Mouse (Mus musculus) forebrain, embryonic 16.5 days (tissue): ENCODE results near the gene Fut9. TPM values are rescaled to one million over a fixed set of nuclear protein-coding genes. Genes with fewer than 3 reads are reported as not detected.
A peak's percentile ranks its signal among the peaks of the same experiment; 100 is the strongest.

Experiments
- ATAC-seq: fragments of 200-750 bp; cut with Nextera tagmentation; 2 replicates; pipeline ENCODE4 v1.8.0; 2017; ENCODE audit warnings: mild to moderate bottlenecking, moderate library complexity
- H3K27ac ChIP-seq: fragments of 300-500 bp; sonication (generic); 2 replicates; pipeline ENCODE4 v1.5.1; 2014; ENCODE audit warnings: low read length, control low read depth
- H3K27me3 ChIP-seq: fragments of 300-500 bp; sonication (generic); replicated peaks from 2 replicates; pipeline ENCODE4 v1.6.1; 2014; ENCODE audit warnings: low read length; ENCODE audit not compliant: control insufficient read depth, insufficient read depth
- H3K36me3 ChIP-seq: fragments of 300-500 bp; sonication (generic); 2 replicates; pipeline ENCODE4 v1.6.1; 2014; ENCODE audit not compliant: control insufficient read depth, insufficient read depth
- H3K4me1 ChIP-seq: fragments of 300-500 bp; sonication (generic); replicated peaks from 2 replicates; pipeline ENCODE4 v1.6.1; 2014; ENCODE audit warnings: low read length; ENCODE audit not compliant: control insufficient read depth, insufficient read depth
- H3K4me2 ChIP-seq: fragments of 300-500 bp; sonication (generic); 2 replicates; pipeline ENCODE4 v1.6.1; 2014; ENCODE audit warnings: mild to moderate bottlenecking, low read length, control low read depth
- H3K4me3 ChIP-seq: fragments of 300-500 bp; sonication (generic); replicated peaks from 2 replicates; pipeline ENCODE4 v1.5.1; 2014; ENCODE audit warnings: mild to moderate bottlenecking, low read length, control low read depth
- H3K9ac ChIP-seq: fragments of 300-500 bp; sonication (generic); replicated peaks from 2 replicates; pipeline ENCODE4 v1.6.1; 2014; ENCODE audit warnings: low read depth, low read length, control low read depth
- H3K9me3 ChIP-seq: fragments of 300-500 bp; sonication (generic); 2 replicates; pipeline ENCODE4 v1.6.1; 2016; ENCODE audit warnings: low read length; ENCODE audit not compliant: control insufficient read depth
- WGBS: fragments of 180-500 bp; shearing (Covaris S2); extraction: QIAGEN DNeasy Blood & Tissue Kit; methylation state at CpG from one replicate; pipeline ENCODE4 v1.1.7; 2014; 5-methylcytosine and 5-hydroxymethylcytosine counted together
- polyA plus RNA-seq: library from polyadenylated mRNA; unstranded; fragments of >200 nt; fragmentation: Nextera tagmentation; extraction: Ambion mirVana; gene quantifications from 2 replicates; pipeline ENCODE4 v1.2.1, GENCODE M21; 2015

Fut9 gene
- polyA plus RNA-seq, 1 experiment from 2014 or later = 19.8 TPM

- H3K4me3 ChIP-seq = no peak overlapping the region
- H3K36me3 ChIP-seq = no peaks in the 10 kb centered on the region
- WGBS = 85% methylated on average over 3 of the region's 3 CpGs
- no peak overlapping the region for H3K9ac ChIP-seq
- no peaks in the 10 kb centered on the region for H3K27me3 ChIP-seq
- ATAC-seq = no peak
- no peaks in the 10 kb centered on the region for H3K4me1 ChIP-seq
- no peak overlapping the region for H3K4me2 ChIP-seq
- H3K27ac ChIP-seq = no peak overlapping the region
- H3K9me3 ChIP-seq = no peaks in the 10 kb centered on the region
These were observed 138.8 kb downstream of the Fut9 start for GRCm38 (mm10) chr4:25661204-25661727.

DNA sequence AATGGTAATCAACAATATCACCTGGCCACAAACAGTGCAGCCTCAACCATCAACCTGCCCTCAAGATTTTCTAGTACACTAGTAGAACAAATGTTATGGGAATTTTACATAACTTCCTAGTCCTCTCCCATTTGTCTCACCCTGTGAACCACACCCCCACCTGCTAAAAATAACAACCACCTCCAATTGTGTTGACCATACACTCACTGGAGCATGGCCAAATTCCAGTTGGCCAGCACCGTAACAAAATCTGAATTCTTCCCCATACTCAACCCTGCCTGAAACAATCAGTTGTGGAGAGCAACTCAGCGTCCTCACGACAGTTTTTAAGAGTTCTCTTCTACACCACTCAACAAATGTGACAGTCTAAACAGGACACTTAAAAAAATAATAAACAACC, 141.3 kb downstream of the Fut9 start:
- no peak overlapping the region for H3K9ac ChIP-seq
- H3K4me2 ChIP-seq = no peak overlapping the region
- no peak overlapping the region for H3K4me3 ChIP-seq
- no peaks in the 10 kb centered on the region for H3K4me1 ChIP-seq
- no peaks in the 10 kb centered on the region for H3K27me3 ChIP-seq
- no peak for ATAC-seq
- H3K36me3 ChIP-seq = no peaks in the 10 kb centered on the region
- 79% methylated on average over 3 of the region's 3 CpGs for WGBS
- no peak overlapping the region for H3K27ac ChIP-seq
- H3K9me3 ChIP-seq = no peaks in the 10 kb centered on the region

DNA sequence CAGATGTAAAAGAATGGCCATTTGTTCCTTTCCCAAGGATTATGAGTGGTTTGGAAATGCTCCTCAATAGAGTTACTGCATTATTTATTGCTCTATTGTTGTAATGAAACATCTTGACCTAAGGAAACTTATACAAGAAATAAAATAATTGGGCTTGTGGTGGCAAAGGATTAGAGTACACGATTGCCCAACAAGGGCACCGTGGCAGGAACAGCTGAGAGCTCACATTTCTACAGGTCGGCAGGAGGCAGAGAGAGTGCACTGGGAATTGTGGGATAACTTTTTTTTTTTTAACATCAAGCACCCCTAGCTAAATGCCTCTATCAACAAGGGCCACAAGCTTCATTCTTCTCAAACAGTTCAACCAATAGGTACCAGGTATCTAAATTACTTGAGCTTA, 148.1 kb downstream of the Fut9 start:
- no peak overlapping the region for H3K4me3 ChIP-seq
- H3K4me1 ChIP-seq = no peaks in the 10 kb centered on the region
- WGBS = 78% methylated on average over 3 of the region's 3 CpGs
- H3K4me2 ChIP-seq = no peak overlapping the region
- no peaks in the 10 kb centered on the region for H3K36me3 ChIP-seq
- no peak overlapping the region for H3K9ac ChIP-seq
- H3K27ac ChIP-seq = no peak overlapping the region
- ATAC-seq = no peak
- H3K27me3 ChIP-seq = no peaks in the 10 kb centered on the region
- no peaks in the 10 kb centered on the region for H3K9me3 ChIP-seq

DNA sequence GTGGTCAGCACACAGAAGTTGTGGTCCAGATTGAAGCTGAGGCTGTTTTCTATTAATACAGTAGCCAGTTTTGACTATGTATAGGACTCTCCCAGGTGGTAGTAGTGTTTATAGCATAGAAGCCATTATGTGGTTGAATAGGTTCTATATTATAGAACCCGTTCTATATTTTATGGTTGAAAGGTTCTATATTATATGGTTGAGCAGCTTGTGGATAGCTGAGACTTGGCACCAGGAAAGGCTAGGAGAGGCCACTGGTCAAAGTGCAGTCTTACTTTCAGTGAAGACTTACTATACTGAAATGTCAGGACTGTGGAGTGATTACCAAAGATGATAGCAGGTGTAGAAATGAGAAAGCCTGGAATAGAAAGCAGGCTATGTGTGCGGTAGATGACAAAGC, 151.9 kb downstream of the Fut9 start:
- Histone ChIP-seq H3K27me3 (no peaks in the 10 kb centered on the region), H3K36me3 (no peaks in the 10 kb centered on the region), H3K9me3 (no peaks in the 10 kb centered on the region), H3K9ac (no peak overlapping the region), H3K4me2 (no peak overlapping the region), H3K4me1 (no peaks in the 10 kb centered on the region), H3K27ac (no peak overlapping the region), H3K4me3 (no peak overlapping the region)
- no peak for ATAC-seq
- 81% methylated on average over 2 of the region's 2 CpGs for WGBS

DNA sequence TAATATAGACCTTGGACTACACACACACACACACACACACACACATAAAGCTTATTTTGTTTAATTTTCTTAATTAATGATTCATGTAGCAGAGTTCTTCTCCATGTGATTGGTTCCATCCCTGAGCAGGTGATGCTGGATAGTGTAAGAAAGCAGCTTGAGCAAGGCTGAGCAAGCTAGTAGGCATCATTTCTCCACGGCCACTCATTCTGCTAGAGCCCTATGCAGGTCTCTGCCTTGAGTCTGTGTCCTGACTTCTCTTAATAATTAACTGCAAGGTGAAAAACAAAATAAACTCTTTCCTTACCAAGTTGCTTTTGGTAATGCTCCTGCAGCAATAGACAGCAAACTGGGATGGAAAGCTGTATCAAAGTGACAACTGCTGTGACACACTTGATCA, 152.5 kb downstream of the Fut9 start:
- H3K4me1 ChIP-seq = no peaks in the 10 kb centered on the region
- no peak for ATAC-seq
- no peak overlapping the region for H3K4me3 ChIP-seq
- H3K36me3 ChIP-seq = no peaks in the 10 kb centered on the region
- no peak overlapping the region for H3K4me2 ChIP-seq
- H3K27me3 ChIP-seq = no peaks in the 10 kb centered on the region
- WGBS = 89% methylated on average over 1 of the region's 1 CpGs
- no peak overlapping the region for H3K9ac ChIP-seq
- H3K27ac ChIP-seq = no peak overlapping the region
- no peaks in the 10 kb centered on the region for H3K9me3 ChIP-seq

DNA sequence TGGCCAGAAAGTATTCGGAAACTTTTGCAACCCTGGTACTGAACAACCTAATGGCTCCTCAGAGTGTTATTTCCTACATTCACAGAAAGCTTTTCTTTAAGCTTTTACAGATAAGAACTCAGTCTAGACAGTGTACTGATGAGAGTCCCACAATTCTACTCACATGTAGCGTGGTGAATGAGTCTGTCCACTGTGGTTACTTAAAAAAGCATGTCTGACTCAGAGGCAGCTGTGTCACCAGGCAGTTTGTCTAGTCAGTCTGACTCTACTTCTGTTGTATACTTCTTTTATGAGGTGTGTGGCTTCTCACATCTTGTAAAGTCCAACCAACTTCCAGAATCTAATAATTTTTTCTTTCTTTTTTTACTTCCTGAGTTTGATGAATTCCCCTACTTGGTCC, 154.5 kb downstream of the Fut9 start:
- Histone ChIP-seq H3K36me3 (no peaks in the 10 kb centered on the region), H3K9ac (no peak overlapping the region), H3K4me2 (no peak overlapping the region), H3K27ac (no peak overlapping the region), H3K4me3 (no peak overlapping the region), H3K9me3 (no peaks in the 10 kb centered on the region), H3K27me3 (no peaks in the 10 kb centered on the region), H3K4me1 (no peaks in the 10 kb centered on the region)
- no peak for ATAC-seq
- 93% methylated on average over 2 of the region's 2 CpGs for WGBS

DNA sequence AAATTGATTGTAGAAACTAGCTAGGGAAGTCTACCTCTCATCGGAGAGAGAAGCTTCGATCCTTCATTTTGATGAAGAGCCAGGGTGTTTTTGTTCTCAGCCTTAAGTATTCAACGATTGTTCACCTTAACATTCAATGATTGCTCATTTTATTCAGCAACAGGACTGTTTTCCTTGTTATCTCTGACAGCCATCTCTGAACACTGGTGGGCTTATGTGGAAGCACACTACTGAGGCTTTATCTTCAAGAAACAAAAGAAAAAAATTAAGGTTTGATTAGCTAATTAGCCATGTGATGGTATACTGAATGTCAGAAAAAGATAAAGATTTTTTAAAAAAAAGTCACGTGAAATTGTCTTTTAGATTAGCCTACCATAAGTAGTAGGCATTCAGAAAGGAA, 158.1 kb downstream of the Fut9 start:
- no peak overlapping the region for H3K4me2 ChIP-seq
- H3K4me3 ChIP-seq = no peak overlapping the region
- no peaks in the 10 kb centered on the region for H3K9me3 ChIP-seq
- H3K27ac ChIP-seq = no peak overlapping the region
- H3K4me1 ChIP-seq = no peaks in the 10 kb centered on the region
- H3K27me3 ChIP-seq = no peaks in the 10 kb centered on the region
- 77% methylated on average over 4 of the region's 4 CpGs for WGBS
- ATAC-seq = no peak
- no peak overlapping the region for H3K9ac ChIP-seq
- H3K36me3 ChIP-seq = no peaks in the 10 kb centered on the region

GRCm38 (mm10) chr4:25633262-25633661, 166.8 kb downstream of the Fut9 start:
- no peaks in the 10 kb centered on the region for H3K27me3 ChIP-seq
- no peaks in the 10 kb centered on the region for H3K4me1 ChIP-seq
- H3K4me3 ChIP-seq = no peak overlapping the region
- H3K36me3 ChIP-seq = no peaks in the 10 kb centered on the region
- no peaks in the 10 kb centered on the region for H3K9me3 ChIP-seq
- whole genome bisulfite sequencing = 87% methylated on average over 2 of the region's 2 CpGs
- no peak overlapping the region for H3K9ac ChIP-seq
- no peak overlapping the region for H3K4me2 ChIP-seq
- no peak for ATAC-seq
- no peak overlapping the region for H3K27ac ChIP-seq

- peak; percentile 22; the same call in 1 of the 2 replicates for ATAC-seq
- Histone ChIP-seq H3K9ac (no peak overlapping the region), H3K27me3 (no peaks in the 10 kb centered on the region), H3K27ac (no peak overlapping the region), H3K4me1 (peaks cover 11% of the 10 kb centered on the region), H3K4me2 (no peak overlapping the region), H3K36me3 (no peaks in the 10 kb centered on the region), H3K9me3 (no peaks in the 10 kb centered on the region), H3K4me3 (no peak overlapping the region)
- WGBS = 39% methylated on average over 5 of the region's 5 CpGs
These were observed 171.9 kb downstream of the Fut9 start for GRCm38 (mm10) chr4:25628113-25628512.

- WGBS = 51% methylated on average over 9 of the region's 9 CpGs
- Histone ChIP-seq H3K36me3 (no peaks in the 10 kb centered on the region), H3K4me1 (peaks cover 11% of the 10 kb centered on the region), H3K9ac (no peak overlapping the region), H3K27me3 (no peaks in the 10 kb centered on the region), H3K9me3 (no peaks in the 10 kb centered on the region), H3K27ac (peak overlapping the region; percentile 28), H3K4me2 (peak overlapping the region; percentile 37), H3K4me3 (no peak overlapping the region; the same call in 1 of the 2 replicates)
- peak; percentile 95 for ATAC-seq
These were observed 172.6 kb downstream of the Fut9 start for GRCm38 (mm10) chr4:25627467-25627866.
